Mouse (Mus musculus) E14TG2a.4 (cell line): ENCODE measurements around the gene Ctnnbip1.

Experiments
- CTCF ChIP-seq: conservative IDR thresholded peaks from 2 replicates; pipeline ENCODE4 v1.5.1; 2014; ENCODE audit warnings: low read length
- NANOG ChIP-seq: IDR thresholded peaks from 2 replicates; pipeline ENCODE4 v1.6.1; 2014; ENCODE audit warnings: borderline replicate concordance, low read length, mixed read lengths
- POU5F1 ChIP-seq: IDR thresholded peaks from 2 replicates; pipeline ENCODE4 v1.6.1; 2014; ENCODE audit warnings: low read length, borderline replicate concordance

DNA sequence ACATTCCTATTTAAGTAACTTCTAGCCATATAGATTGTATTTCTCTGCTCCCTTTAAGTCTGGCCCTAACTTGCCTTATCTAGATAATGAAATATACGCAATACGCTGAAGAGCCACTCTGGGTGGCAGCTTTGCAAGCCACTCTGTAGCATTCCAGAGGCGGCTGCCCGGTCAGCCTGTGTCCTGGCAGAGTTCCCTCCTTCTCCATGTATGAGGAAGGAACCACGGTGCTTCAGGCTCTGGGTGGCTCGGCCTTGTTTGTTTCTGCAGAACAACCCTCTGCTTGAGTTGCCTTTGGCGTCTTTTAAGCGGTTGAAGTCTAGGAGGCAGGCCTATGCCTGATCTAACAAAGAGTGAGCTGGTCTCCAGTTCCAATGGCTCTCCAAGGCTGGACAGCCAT lies 54.8 kb downstream of the Ctnnbip1 start:
- no peak for TF ChIP-seq CTCF
- no peak for TF ChIP-seq POU5F1
- TF ChIP-seq NANOG = no peak
